Mouse (Mus musculus): ENCODE results near the gene Vps33a.

Gene Vps33a

DNA sequence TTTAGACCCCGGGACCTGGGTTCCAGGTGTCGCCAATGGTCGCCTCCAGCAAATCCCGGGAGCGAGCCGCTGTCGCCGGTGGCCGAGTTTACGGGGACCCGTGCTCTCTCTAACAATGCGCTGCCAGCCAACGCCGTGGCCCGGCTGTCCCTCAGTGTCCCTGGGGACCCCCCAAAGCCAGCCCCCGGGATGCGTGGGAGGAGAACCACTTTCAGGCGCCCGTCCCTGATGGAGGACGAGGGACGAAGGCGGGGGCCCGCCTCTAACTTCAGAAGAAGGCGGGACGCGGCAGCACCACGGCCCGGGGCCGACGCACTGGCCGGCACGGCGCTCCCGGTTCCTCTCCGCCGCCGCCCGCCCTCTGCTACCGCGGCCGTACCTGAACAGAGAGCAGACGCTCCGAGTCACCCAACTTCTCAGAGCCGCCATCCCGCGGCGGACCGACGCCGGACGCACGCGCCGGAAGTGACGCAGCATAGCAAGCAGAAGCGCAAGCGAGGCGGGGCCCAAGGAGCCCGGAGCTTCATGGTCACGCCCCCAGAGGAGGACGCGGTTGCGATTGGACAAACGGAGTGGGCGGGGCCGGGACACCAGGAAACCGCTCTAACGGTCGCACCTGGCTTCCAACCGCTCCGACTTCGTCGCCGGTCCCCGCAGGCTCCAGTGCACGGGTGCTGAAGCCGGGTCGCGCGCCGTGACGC, 49.0 kb downstream of the Vps33a start, which contains the start of gene Diablo:
Diablo (minus strand) TSS at position 485 of the 701 bp plus-strand sequence.
- DNase-seq = peak; percentile 100

DNA sequence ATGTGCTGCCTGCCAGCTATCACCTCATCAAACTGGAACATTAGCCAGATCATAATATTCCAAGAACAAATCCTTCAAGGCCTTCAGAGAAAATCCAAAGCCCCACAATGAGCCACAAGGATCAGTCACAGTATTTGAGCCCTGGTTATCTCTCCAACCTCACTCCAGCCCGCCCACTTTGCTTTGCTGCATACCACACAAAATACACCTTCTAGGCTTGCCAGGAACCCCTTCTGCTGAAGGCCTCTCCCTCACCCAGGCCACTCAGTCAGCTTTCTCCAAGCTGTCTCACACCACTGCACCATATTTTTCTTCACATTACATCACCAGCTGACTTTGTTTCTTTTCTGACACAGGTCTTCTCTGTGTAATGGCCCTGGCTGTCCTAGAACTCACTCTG, 50.7 kb downstream of the Vps33a start:
- DNase-seq = peak; percentile 66

DNA sequence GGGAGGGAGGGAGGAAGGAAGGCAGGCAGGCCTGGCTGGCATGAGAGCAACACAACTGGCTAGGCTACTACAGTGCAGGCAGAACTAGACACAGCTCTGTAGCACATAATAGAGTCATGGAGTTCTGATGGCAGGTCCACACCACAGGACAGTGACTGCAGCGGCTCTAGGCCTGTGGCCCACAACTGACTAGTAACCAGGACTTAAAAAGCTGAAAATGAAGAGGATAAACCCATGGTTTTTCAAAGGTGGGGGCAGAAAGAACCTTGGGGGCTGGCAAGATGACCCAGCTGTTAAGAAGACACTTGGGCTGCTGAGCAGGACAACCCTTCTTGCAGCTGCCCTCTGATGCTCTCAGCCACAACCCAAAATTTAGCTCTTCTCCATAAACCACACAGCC, 51.2 kb downstream of the Vps33a start:
- DNase-seq = peak; percentile 71

DNA sequence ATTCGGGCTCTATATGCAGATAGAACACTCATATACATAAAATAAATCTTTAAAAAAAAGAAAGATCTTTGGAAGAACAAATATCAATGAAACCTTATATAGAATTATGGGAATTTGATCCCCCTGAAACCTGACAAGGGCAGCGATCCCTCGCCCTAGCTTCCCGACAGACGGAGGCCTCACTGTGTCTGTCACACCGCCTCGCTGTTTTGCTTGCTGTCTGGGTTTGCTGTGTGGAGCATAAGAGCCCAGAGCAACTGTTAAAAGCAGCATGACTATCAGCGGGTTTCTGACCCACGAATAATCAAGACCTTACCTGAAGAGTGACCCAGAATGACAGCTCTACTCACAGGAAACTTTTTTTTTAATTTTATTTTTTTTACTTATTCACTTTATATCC, 52.2 kb downstream of the Vps33a start:
- peak; percentile 52 for DNase-seq

DNA sequence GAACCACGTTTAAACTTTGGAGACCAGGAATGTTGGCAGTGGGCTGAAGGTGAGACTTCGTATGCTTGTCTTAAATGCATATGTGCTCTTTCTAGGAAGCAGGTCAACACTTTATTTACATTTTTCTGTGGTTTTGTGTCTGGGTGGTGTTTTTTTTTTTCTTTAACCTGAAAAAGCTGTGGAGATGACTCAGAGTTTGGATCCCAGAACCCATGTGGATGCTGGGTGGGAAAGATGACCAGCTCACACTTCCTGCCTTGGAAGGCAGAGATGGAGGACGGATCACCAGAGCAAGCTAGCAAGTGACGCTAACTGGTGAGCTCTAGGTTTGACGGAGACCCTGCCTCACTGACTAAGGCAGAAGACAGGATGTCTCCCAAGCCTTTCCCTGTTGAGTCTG, 58.0 kb downstream of the Vps33a start:
- DNase-seq = no peak

DNA sequence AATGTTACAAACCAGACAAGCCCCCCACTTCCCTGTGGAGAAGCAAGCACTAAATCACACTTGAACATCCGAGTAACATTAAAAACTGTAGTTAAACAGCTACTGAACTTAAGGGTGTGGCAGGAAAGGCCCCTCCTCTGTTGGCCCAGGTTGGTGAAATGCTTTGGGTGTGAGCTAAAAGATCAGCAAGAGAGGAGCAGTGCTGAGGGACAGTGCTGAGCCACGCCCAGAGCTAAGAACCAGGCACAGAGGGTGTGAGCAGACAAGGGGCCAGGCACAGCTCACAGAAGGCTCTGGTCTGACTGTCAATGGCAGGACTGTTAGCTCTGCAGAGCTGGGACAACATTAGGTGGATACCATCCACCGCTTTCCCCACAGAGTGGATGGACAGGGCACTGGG, 60.7 kb downstream of the Vps33a start:
- no peak for DNase-seq

DNA sequence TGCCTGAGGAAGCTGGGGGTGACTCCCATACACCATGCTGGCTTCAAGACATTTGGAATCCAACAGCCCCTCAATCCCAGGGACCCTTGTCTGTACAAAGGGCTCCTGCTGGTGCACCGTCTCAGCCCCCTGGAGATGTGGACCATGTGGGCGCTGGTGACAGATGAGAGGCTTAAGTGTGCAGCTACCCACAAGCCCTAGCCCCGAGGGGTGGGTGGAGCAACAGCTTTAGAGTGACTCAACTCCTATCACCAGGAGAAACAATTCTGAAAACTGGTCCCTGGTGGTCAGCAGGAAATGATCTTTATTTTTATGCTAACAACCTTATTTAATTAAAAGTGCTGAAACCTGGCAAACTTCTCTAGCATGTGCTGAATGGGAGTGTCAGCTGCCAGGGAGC, 61.4 kb downstream of the Vps33a start:
- peak; percentile 81 for DNase-seq

DNA sequence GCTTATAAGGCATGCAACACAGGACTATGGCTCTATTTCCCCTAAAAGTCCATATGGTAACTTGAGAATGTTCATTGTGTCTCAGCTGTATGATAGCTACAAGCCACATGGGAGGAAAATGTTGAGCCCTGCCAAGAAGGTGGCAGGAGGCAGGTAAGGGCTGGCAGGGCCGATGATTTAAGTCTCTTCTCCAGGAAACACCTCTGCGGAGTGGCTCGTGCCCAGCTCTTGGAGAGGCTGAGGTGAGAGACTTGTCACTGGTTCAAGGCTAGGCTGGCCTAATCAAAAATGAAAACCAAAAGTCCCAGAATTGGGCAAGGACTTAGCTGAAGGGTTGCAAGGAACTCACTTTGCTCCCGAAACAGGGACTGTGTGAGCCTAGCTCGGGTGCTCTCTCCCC, 62.7 kb downstream of the Vps33a start, which contains the start of gene B3gnt4:
B3gnt4 (plus strand) TSS at position 301 of the 400 bp plus-strand sequence.
- no peak for DNase-seq

DNA sequence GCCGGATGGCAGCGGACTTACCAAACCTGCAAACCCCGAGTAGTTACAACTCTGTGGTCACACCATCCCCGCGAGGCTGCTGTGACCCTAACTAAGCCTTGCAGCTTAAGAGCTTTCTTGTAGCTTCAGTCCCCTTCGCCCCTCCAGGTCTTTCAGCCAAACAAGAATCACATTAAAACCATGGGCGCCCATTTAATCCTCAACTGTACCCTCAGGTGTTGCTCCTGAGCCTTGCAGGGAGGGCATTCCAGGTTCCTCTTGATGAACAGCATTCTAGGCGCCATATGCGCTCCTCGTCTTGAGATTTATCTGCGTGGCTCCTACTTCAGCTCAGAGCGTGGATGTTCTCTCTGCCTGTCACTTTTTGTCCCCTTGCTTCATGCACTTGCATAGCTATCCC, 63.9 kb downstream of the Vps33a start:
- DNase-seq = no peak

DNA sequence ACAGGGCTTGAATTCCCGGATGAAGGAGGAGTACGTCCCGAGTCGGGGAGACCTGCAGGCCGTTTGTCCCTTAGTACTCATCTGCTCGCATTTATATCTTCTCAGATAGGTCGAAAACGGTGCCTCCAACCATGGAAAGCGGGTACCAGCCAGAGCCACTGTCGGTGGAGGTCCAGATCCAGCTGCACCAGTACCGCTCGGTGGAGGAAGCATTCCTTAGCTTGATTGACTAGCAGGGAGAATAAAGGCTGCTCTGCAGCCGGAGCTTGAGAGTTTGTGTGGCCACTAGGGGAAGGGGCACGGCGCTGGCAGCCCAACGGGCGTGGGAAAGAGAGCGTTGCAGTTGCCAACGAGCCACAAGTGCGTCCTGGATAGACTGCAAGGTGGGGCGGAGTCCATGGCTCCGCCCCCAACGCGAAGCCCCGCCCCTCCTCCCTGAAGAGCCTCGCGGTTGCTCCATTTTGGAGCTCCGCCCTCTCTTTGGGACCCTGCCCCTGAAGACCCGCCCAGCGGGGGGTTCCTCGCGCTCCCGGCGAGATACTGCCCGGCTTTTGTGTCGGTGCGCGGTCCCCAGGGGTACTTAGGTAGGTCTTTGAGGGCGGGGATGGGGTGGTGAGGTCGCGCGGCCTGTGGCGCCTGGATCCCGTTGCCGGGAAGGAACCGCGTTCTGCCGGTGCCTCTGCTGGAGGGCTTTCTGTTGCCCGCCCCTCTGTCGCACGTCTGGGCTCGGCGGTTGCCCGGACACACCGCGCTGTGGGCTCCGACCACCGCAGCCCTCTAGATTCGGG, 64.7 kb downstream of the Vps33a start:
- peak; percentile 97 for DNase-seq

DNA sequence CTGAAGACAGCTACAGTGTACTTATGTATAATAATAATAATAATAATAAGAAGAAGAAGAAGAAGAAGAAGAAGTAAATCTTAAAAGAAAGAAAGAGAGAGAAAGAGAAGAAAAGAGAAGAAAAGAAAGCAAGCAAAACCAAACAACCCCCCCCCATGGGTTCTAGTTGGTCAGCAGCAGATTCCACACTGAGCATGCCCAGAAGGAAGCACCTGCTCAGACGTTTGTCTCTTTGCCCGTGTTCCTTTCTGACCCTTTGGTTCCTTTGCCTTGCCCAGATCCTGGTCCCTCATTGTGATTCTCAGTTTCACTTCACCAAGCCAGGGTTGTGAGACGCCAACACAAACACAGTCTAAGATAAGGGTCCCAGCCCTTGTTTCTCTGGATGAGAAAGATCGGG, 70.9 kb downstream of the Vps33a start:
- DNase-seq = no peak

DNA sequence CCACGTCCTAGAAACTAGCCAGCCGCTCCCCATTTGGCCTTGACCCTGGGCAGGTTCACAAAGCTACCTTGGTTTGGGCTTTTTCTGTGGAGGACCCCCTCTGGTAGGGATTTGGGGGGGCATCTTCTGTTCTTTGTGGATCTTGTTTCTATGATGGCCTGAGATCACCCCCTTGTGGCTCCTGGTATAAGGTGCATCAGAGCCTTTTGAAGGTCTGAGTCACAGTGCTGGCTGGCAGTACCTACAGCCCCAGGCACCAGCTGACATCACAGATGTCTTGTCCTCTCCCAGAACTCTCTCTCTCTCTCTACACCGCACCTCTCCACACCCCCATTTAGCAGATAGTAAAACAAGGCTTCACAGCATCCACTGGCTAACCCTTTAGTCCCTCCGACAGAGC, 73.1 kb downstream of the Vps33a start:
- peak; percentile 92 for DNase-seq

DNA sequence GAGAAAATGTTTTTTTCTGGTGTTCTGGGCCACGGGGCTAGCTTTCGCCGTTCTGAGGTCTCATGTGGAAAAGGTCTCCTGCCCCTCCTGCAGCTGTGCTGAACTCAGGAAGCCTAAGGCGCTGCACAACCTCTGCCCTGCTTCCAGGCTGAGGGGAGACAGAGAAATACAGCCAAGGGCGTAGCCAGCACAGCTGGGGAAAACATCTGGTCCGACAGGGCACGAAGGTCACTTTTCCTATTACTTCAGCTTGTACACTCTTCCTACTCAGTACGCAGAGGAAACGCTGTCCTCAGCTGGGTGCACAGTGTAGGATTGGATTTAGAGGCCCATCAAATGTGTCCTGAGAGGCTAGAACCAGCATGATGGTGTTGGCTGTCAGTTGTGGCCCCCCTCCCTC, 82.9 kb downstream of the Vps33a start:
- DNase-seq = peak; percentile 98

DNA sequence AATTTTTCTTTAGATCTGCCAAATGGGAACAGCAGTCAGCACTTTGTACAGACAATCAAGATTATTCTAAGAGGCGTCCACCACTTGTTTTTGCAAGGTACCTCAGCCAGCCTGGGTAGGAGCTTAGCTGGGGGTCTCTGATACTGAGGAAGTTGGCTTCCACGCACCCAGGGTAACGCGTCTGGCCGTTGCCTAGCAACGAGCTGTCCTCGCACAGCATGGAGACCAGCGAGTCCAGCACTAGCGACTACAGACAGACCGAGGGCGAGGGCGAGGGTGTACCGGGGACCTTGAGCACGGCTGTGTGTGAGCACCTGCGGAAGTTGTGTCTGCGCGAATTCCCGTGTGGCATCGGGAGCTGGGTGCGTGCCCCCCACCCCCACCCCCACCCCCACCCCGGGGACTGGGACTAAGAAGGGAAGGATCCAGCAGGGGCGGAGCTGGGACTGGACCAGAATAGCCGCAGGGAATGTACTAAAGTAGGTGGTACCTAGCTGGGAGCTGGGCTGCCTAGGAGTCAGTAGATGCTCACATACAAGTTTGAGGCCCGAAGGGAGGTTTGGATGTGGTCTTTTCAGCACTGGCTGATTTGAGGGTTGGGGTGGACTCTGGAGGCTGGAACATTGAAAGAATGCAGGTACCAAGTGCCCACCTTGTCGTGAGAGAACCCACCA, 83.6 kb downstream of the Vps33a start, which contains the start of the genes Lrrc43 and Il31:
Lrrc43 (plus strand) TSS at position 194 of the 674 bp plus-strand sequence.
Il31 (minus strand) TSS at position 378 of the 674 bp plus-strand sequence.
- peak; percentile 90 for DNase-seq

DNA sequence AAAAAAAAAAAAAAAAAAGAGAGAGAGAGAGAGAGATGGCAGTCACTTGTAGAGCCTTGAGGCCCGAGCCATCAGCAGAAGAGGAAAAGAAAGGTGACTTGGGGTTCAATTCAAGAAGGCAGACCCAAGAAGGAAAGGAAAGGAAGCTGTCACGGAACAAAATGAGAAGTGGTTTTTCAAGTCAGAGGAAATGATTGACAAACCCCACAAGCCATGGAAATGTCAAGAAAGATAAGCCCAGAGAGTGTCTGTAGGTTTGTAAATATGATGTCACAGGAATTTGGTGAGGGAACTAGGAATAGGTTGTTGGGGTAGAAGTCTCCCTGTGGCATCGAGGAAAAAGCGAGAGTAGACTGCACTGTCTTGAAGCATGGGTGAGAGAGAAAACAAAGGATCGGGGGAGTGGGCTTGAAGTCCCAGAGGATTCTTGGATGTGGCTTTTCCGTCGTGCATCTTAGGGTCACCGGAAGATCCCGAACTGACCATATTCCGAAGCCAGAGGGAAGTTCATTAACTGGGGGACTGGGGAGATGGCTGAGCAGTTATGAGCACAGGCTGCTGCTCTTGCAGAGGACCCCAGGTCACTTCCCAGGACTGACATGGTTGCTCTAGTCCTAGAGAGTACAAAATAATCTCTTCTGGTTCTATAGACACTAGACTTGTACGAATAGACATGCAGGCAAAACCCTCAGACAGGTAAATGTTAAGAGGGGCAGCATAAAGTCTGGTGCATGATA, 85.0 kb downstream of the Vps33a start:
- DNase-seq = peak; percentile 75

All from heart, adult 11 months (tissue).